Mouse (Mus musculus): ENCODE results near the gene Slc27a1. TPM values are rescaled to one million over a fixed set of nuclear protein-coding genes. Genes with fewer than 3 reads are reported as not detected.
"Not testable (repeated sequence)": the region's sequence is repeated elsewhere in the genome, so short reads cannot be mapped to it uniquely, and the experiment has no call there.

The Slc27a1 gene
- 8.6 and 12.4 TPM in 2 replicates for polyA plus RNA-seq (2014; fragmentation: Nextera tagmentation; extraction: Ambion mirVana)

DNA sequence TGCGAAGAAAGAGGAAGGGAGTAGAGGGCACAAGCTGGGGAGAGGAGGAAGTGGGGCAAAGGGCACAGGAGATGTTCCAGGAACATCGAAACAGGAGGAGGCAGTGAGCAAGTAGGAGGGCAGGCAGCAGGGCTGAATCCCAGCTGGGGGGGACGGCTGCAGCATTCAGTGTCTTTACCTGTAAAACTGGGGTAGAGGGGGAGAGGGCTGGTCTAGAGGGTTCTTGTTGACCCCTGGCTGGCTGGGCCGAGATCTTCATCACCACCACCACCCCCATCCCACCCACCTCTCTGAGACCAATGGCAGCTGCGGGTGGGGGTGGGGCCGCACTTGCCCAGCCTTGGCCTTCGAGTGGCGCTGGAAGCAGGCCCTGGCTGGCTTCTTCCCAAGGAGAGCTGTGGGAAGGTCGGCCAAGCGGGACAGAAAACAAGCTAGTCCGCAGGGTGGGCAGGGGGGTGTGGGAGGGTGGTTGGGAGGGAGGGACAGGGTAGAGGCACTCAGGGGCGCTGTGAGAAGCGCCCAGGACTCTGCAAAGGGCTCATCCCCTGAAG, at the start of gene Slc27a1:
Gene Slc27a1, plus strand, starts transcription at position 496 of the 551 bp plus-strand sequence.
- DNase-seq (ENCODE audit: low spot score, missing footprints), result peak; percentile 86
- no peak for ATAC-seq (ENCODE audit: low FRiP score)
- Histone ChIP-seq H3K36me3 (ENCODE audit: control insufficient read depth, insufficient read depth, low read length) (no peaks in the 10 kb centered on the region), H3K4me3 (ENCODE audit: low read depth, low read length) (peak within 1 kb of the TSS; percentile 45), H3K9ac (ENCODE audit: low read length) (peak within 1 kb of the TSS; percentile 29), H3K4me2 (peak within 1 kb of the TSS; percentile 90), H3K27me3 (ENCODE audit: control insufficient read depth, insufficient read depth, low read length) (0 out of 2 replicates have a peak, but pooled peaks cover 3% of the 10 kb centered on the region), H3K9me3 (ENCODE audit: control insufficient read depth, low read length) (peaks cover 5% of the 10 kb centered on the region), H3K27ac (ENCODE audit: low read depth, low read length) (no peak within 1 kb of the TSS), H3K4me1 (ENCODE audit: control insufficient read depth, insufficient read depth, low read length) (peaks cover 6% of the 10 kb centered on the region)
- 12% methylated on average over 13 of the region's 13 CpGs for WGBS

DNA sequence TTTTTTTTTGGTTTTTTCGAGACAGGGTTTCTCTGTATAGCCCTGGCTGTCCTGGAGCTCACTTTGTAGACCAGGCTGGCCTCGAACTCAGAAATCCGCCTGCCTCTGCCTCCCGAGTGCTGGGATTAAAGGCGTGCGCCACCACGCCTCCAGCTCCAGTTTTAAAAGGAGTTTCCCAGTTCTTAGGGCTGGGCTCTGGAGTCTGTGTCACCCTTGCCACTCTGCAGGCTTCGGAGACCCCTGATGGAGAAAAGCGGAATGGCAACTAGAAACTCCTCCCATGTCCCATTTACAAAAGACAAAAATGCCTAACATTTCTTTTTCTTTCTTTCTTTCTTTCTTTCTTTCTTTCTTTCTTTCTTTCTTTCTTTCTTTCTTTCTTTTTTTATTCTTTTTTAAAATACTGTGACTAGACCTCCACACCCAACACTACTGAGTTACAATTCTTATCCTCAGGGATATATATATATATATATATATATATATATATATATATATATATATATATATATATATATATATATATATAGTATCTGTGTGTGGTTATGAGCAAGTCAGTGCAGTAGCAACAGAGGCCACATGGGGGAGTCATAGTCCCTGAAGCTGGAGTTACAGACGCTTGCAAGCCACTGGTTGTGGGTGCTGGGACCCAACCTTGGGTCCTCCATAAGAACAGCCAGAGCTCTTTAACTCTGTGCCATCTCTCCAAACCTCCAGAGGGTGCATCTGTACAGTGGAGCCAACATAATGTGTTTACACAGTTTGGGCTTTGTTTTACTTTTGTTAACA, 49.5 kb upstream of the Slc27a1 start:
- not testable (repeated sequence) for H3K4me2 ChIP-seq; H3K9ac ChIP-seq (ENCODE audit: low read length); H3K4me1 ChIP-seq (ENCODE audit: control insufficient read depth, insufficient read depth, low read length); H3K9me3 ChIP-seq (ENCODE audit: control insufficient read depth, low read length); H3K27me3 ChIP-seq (ENCODE audit: control insufficient read depth, insufficient read depth, low read length); H3K4me3 ChIP-seq (ENCODE audit: low read depth, low read length); H3K27ac ChIP-seq (ENCODE audit: low read depth, low read length); H3K36me3 ChIP-seq (ENCODE audit: control insufficient read depth, insufficient read depth, low read length); ATAC-seq (ENCODE audit: low FRiP score)
- DNase-seq (ENCODE audit: low spot score, missing footprints), result peak; percentile 97
- 54% methylated on average over 9 of the region's 10 CpGs for WGBS

DNA sequence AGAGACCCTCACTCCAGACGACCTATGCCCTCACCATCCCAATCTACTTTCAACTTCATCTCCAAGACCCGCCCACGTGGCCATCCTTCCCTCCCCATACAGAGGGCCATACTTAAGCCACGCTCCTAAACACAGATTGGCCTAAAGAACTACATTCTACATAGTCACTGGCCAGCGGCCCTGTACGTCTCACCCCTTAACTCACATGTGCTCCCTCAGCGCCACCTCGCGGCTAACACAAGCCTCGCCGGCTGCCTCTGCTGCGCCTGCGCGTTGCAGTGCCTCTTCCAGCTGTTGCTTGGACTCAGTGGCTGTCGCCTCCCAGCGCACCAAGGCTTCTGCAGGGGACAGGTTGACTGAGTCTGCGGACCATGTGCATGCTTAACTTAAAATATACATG, 47.0 kb upstream of the Slc27a1 start:
- DNase-seq (ENCODE audit: low spot score, missing footprints) (peak; percentile 100), ATAC-seq (ENCODE audit: low FRiP score) (peak; percentile 83)
- Histone ChIP-seq H3K9me3 (ENCODE audit: control insufficient read depth, low read length) (no peaks in the 10 kb centered on the region), H3K4me1 (ENCODE audit: control insufficient read depth, insufficient read depth, low read length) (peaks cover 7% of the 10 kb centered on the region), H3K4me2 (no peak overlapping the region), H3K27me3 (ENCODE audit: control insufficient read depth, insufficient read depth, low read length) (peaks cover 24% of the 10 kb centered on the region), H3K9ac (ENCODE audit: low read length) (no peak overlapping the region), H3K27ac (ENCODE audit: low read depth, low read length) (no peak overlapping the region), H3K36me3 (ENCODE audit: control insufficient read depth, insufficient read depth, low read length) (no peaks in the 10 kb centered on the region), H3K4me3 (ENCODE audit: low read depth, low read length) (no peak overlapping the region)
- 3% methylated on average over 17 of the region's 17 CpGs for WGBS

DNA sequence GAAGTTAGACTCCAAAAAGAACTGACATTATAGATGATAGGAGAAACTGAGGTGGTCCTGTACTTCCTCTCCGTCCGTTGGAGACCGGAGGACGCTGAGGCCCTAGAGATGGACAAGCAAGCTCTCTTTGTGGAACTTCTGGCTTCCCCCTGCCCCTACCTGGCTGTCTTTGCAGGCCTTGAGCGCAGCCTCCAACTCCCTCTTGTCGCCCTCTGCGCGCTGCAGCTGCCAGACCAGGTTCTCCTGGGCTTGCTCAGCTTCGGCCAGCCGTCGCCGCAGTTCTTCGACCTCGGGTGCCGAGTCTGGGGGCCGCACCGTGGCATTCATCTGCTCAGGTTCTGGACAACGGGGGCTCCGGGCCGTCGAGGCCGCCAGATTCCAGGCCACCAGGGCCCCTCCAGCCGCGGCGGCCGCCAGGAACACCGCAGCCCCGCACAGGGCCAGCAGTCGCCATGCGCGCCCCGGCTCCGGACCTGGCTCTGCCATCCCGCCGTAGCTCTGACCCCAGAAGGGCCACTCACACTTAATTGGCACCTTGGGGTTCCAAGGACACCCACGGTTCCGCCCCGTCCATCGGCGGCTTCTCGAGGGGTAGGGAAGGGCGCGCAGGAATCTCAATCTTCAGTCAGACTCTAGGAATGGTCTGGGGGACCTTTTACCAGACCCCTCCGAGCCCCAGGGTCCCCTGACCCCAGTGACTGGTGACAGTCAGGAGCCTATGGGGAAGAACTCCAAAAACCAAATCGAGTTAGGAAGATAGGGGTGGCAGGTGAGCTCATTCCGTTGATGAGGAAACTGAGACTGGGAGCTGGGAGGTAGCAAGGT, 43.2 kb upstream of the Slc27a1 start, which contains the start of gene Ccdc194:
Gene Ccdc194, minus strand, starts transcription at position 486 of the 825 bp plus-strand sequence.
- H3K4me1 ChIP-seq (ENCODE audit: control insufficient read depth, insufficient read depth, low read length), result no peaks in the 10 kb centered on the region
- DNase-seq (ENCODE audit: low spot score, missing footprints), result peak; percentile 91
- H3K27me3 ChIP-seq (ENCODE audit: control insufficient read depth, insufficient read depth, low read length), result peaks cover 25% of the 10 kb centered on the region
- H3K9me3 ChIP-seq (ENCODE audit: control insufficient read depth, low read length), result no peaks in the 10 kb centered on the region
- H3K9ac ChIP-seq (ENCODE audit: low read length), result no peak within 1 kb of the TSS
- WGBS, result 6% methylated on average over 46 of the region's 46 CpGs
- no peak within 1 kb of the TSS for H3K27ac ChIP-seq (ENCODE audit: low read depth, low read length)
- H3K4me2 ChIP-seq, result 0 out of 2 replicates have a peak within 1 kb of the TSS, but pooled peaks have one; percentile 13
- no peaks in the 10 kb centered on the region for H3K36me3 ChIP-seq (ENCODE audit: control insufficient read depth, insufficient read depth, low read length)
- ATAC-seq (ENCODE audit: low FRiP score), result no peak
- no peak within 1 kb of the TSS; the same call in 1 of the 2 replicates for H3K4me3 ChIP-seq (ENCODE audit: low read depth, low read length)

DNA sequence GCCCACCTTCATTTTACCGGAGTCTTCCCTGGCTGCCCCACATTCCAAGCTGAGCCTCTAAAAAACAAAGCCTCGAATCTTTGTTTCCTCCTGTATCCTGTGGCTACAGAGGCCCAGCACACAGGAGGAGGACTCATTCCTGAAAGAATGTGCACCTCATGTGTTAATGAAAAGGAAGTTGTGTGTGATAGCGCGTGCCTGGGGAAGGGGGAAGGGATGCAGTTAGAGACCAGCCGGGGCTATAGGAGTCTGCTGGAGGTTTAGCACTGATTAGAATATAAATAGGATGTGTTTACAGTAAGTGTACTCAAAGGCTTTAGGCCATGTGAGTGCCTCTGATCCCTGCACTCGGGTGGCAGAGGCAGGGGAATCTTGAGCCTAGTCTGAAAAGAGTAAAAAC, 42.4 kb upstream of the Slc27a1 start:
- ATAC-seq (ENCODE audit: low FRiP score), result no peak
- H3K4me1 ChIP-seq (ENCODE audit: control insufficient read depth, insufficient read depth, low read length), result no peaks in the 10 kb centered on the region
- no peak overlapping the region for H3K4me3 ChIP-seq (ENCODE audit: low read depth, low read length)
- H3K36me3 ChIP-seq (ENCODE audit: control insufficient read depth, insufficient read depth, low read length), result no peaks in the 10 kb centered on the region
- H3K9me3 ChIP-seq (ENCODE audit: control insufficient read depth, low read length), result no peaks in the 10 kb centered on the region
- H3K9ac ChIP-seq (ENCODE audit: low read length), result no peak overlapping the region
- 5% methylated on average over 6 of the region's 6 CpGs for whole genome bisulfite sequencing
- no peak overlapping the region for H3K4me2 ChIP-seq
- peak; percentile 88 for DNase-seq (ENCODE audit: low spot score, missing footprints)
- no peak overlapping the region for H3K27ac ChIP-seq (ENCODE audit: low read depth, low read length)
- peaks cover 25% of the 10 kb centered on the region for H3K27me3 ChIP-seq (ENCODE audit: control insufficient read depth, insufficient read depth, low read length)

DNA sequence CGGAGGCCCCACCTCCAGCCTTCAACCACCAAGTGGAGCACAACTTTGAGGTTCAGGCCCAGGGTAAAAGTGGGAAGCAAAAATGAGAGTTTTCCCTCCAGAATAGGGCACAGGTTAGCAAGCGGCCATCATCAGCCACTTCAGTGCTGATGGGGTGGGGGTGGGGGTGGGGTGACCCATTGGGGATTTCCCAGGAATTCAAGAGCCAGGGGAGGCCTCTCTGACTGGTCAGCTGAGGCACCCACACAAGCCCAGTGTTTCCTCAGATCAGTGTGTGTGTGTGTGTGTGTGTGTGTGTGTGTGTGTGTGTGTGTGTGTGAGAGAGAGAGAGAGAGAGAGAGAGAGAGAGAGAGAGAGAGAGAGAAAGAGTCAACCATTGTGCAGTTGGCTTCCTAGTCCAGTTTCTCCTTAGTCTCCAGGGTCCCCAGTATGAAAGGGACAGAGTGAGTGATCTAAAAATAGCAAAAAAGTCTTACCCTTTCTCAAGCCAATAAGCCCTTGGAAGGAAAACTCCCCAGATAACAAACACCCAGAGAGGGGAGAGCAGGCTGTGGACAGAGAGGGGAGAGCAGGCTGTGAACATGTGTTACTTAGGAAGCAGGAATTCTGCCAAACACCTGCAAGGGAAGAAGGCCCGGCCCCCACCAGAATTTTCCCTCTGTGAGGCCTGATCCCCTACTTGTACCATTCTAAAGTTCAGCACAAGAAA, 41.4 kb upstream of the Slc27a1 start:
- Histone ChIP-seq H3K9ac (ENCODE audit: low read length) (no peak overlapping the region), H3K27ac (ENCODE audit: low read depth, low read length) (no peak overlapping the region), H3K4me2 (no peak overlapping the region), H3K9me3 (ENCODE audit: control insufficient read depth, low read length) (no peaks in the 10 kb centered on the region), H3K27me3 (ENCODE audit: control insufficient read depth, insufficient read depth, low read length) (peaks cover 25% of the 10 kb centered on the region), H3K4me1 (ENCODE audit: control insufficient read depth, insufficient read depth, low read length) (no peaks in the 10 kb centered on the region), H3K36me3 (ENCODE audit: control insufficient read depth, insufficient read depth, low read length) (no peaks in the 10 kb centered on the region), H3K4me3 (ENCODE audit: low read depth, low read length) (no peak overlapping the region)
- no peak for DNase-seq (ENCODE audit: low spot score, missing footprints)
- 40% methylated on average over 3 of the region's 3 CpGs for WGBS
- ATAC-seq (ENCODE audit: low FRiP score), result no peak

DNA sequence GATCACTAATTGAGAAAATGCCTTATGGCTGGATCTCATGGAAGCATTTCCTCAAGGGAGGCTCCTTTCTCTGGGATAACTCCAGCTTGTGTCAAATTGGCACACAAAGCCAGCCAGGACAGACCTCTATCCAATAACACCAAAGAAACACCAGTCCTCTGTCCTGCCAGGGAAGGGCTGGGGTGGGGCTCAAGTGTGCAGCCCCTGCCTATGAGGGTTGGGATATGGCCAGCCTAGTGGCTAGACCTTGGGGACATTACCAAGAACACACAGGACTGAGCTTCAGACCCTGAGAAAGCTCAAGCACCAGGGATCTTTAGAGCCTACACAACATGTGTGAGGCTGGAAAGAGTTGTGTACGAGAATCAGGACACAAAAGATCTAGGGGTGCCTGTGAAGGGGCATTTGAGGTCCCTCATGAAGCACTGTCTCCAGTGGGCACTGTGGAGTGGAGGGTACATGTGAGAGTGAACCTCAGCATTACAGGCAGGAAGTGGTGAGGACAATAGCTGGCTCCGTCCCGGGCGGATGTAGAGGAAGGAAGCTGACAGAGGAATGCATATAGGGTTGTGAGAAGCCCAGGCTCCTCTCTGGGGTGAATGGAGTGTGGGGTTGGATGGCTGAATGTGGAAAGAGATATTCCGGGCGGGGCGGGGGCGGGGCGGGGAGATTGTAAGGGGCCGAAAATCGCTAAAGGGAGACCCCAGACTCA, 40.2 kb upstream of the Slc27a1 start:
- H3K4me1 ChIP-seq (ENCODE audit: control insufficient read depth, insufficient read depth, low read length), result no peaks in the 10 kb centered on the region
- H3K4me2 ChIP-seq, result no peak overlapping the region
- no peaks in the 10 kb centered on the region for H3K36me3 ChIP-seq (ENCODE audit: control insufficient read depth, insufficient read depth, low read length)
- ATAC-seq (ENCODE audit: low FRiP score) (no peak), DNase-seq (ENCODE audit: low spot score, missing footprints) (no peak)
- H3K27me3 ChIP-seq (ENCODE audit: control insufficient read depth, insufficient read depth, low read length), result peaks cover 25% of the 10 kb centered on the region
- no peak overlapping the region for H3K9ac ChIP-seq (ENCODE audit: low read length)
- H3K27ac ChIP-seq (ENCODE audit: low read depth, low read length), result no peak overlapping the region
- 77% methylated on average over 11 of the region's 11 CpGs for WGBS
- H3K4me3 ChIP-seq (ENCODE audit: low read depth, low read length), result no peak overlapping the region
- H3K9me3 ChIP-seq (ENCODE audit: control insufficient read depth, low read length), result no peaks in the 10 kb centered on the region

DNA sequence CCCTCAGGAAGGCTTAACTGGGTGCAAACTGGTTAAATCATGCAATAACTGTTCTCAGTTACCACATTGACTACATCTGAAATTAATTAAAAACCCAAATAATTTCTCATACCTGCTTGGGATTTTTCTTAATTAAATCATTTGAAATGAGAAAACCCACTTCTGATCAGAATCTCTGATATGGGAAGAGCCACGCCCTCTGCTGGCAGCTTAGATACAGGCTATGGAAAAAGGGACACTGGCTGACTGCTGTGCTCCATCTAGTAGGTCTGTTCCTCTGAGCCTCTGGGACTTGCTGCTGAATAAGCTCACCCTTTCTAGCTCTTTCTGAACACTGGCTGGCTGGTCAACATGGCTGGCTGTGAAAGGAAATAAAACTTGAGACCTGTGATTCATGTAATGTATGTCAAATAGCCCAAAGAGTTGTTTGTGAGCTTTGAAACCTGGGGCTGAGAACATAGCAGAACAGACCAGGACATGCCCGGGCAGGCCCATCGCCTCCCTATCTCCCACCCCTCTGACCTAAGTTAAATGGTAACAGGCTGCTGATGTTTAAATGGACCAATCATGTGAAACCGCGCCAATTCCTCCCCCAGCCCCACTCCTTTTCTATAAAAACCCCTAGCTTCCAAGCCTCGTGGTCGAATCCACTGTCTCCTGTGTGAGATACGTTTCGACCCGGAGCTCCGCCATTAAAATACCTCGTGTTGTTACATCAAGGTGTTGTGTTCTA, 37.8 kb upstream of the Slc27a1 start:
- H3K4me2 ChIP-seq; H3K27me3 ChIP-seq (ENCODE audit: control insufficient read depth, insufficient read depth, low read length); H3K9me3 ChIP-seq (ENCODE audit: control insufficient read depth, low read length); H3K4me1 ChIP-seq (ENCODE audit: control insufficient read depth, insufficient read depth, low read length); H3K36me3 ChIP-seq (ENCODE audit: control insufficient read depth, insufficient read depth, low read length); H3K27ac ChIP-seq (ENCODE audit: low read depth, low read length); H3K9ac ChIP-seq (ENCODE audit: low read length); ATAC-seq (ENCODE audit: low FRiP score); H3K4me3 ChIP-seq (ENCODE audit: low read depth, low read length): not testable (repeated sequence)
- DNase-seq (ENCODE audit: low spot score, missing footprints), result peak; percentile 82
- 67% methylated on average over 5 of the region's 12 CpGs for WGBS

Data from midbrain, embryonic 11.5 days (tissue).